ENCODE assay signal across 10 mouse cellular contexts in the genomic region with DNA sequence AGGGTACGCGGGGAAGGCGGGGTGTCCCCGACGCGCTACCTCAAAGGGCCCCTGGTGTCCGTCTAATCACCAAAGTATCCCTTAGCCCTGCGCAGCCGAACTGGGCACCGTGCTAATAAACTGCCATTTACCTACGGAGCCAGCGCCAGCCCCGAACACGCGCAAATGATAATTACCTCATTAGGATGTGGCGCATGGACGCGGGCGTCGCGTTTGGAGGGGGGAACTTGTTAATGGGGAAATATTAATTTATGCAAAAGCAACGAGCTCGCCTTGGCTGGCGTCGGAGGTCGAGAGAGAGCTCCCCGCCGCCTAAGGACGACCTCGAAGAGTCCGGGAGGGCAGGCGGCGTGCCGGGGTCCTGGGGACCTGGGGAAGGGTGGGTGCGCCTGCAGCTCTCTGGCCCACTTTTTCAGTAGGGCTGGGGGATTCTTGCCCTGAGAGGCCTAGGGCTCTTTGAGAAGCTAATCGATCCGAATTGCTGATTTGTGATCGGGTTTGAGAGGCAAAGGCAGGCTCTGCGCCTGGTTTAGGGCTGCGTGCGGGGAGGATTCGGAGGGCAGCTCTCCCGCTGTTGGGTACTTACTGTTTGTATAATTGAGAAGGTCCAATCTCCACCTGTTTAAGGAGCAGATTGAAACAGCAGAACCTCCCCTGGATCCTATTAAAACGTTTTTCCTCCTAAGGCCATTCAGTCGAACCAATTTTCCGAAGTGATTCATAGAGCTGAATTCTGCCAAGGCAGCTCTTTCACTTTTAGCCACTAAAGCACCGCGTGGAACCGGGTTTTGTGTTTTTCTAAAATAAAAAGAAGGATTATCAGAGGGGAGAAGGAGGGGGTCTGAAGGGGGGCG. TPM values are rescaled to one million over a fixed set of nuclear protein-coding genes. Genes with fewer than 3 reads are reported as not detected.
DNase-seq lines count a peak whose midpoint lies in the region; ATAC-seq lines count a peak whose summit lies in the region.
"Had no signal": no experiment of that assay in that cellular context is flagged by ENCODE, and none has a peak within 500 bp of the region (broad histone marks: within the 10 kb centered on the region; RNA-seq: fewer than 3 reads in every experiment).

No protein-coding gene starts in this region.

- WGBS in embryonic facial prominence, embryonic 10.5 days: under 1% methylated on average over 50 of the region's 50 CpGs
- under 1% methylated on average over 50 of the region's 50 CpGs for WGBS in hindbrain, embryonic 15.5 days
- WGBS in neural tube, embryonic 11.5 days: under 1% methylated on average over 50 of the region's 50 CpGs

- H3K36me3 ChIP-seq in embryonic facial prominence, embryonic 10.5 days (replicated peaks): no peaks in the 10 kb centered on the region
- H3K36me3 ChIP-seq in hindbrain, embryonic 15.5 days: no peaks in the 10 kb centered on the region
- no peaks in the 10 kb centered on the region for H3K36me3 ChIP-seq in neural tube, embryonic 11.5 days (ENCODE audit: control insufficient read depth, insufficient read depth, low read length)

- H3K4me1 ChIP-seq in embryonic facial prominence, embryonic 10.5 days: peaks cover 43% of the 10 kb centered on the region
- H3K4me1 ChIP-seq in hindbrain, embryonic 15.5 days (replicated peaks): peaks cover 18% of the 10 kb centered on the region
- H3K4me1 ChIP-seq in neural tube, embryonic 11.5 days (ENCODE audit: control insufficient read depth, insufficient read depth, low read length): no peaks in the 10 kb centered on the region; the same call in 1 of the 2 replicates

- ATAC-seq in hindbrain, embryonic 15.5 days (ENCODE audit: low FRiP score, low read depth): no peak
- no peak for ATAC-seq in neural tube, embryonic 11.5 days (ENCODE audit: insufficient read depth, low FRiP score, low TSS enrichment)

- H3K27ac ChIP-seq in embryonic facial prominence, embryonic 10.5 days (replicated peaks): peak overlapping the region; percentile 66
- H3K27ac ChIP-seq in hindbrain, embryonic 15.5 days (replicated peaks): no peak overlapping the region
- no peak overlapping the region for H3K27ac ChIP-seq in neural tube, embryonic 11.5 days (ENCODE audit: low read depth, low read length)

- peak overlapping the region; percentile 50 for H3K4me3 ChIP-seq in embryonic facial prominence, embryonic 10.5 days
- peak overlapping the region; percentile 2 for H3K4me3 ChIP-seq in hindbrain, embryonic 15.5 days
- H3K4me3 ChIP-seq in neural tube, embryonic 11.5 days (ENCODE audit: low read depth, low read length): no peak overlapping the region

- peaks cover 100% of the 10 kb centered on the region for H3K27me3 ChIP-seq in embryonic facial prominence, embryonic 10.5 days (replicated peaks; ENCODE audit: low read depth, poor library complexity, severe bottlenecking)
- H3K27me3 ChIP-seq in hindbrain, embryonic 15.5 days: peaks cover 89% of the 10 kb centered on the region
- H3K27me3 ChIP-seq in neural tube, embryonic 11.5 days (ENCODE audit: control insufficient read depth, insufficient read depth, low read length): peaks cover 99% of the 10 kb centered on the region

- no peak overlapping the region for H3K9ac ChIP-seq in hindbrain, embryonic 15.5 days
- H3K9ac ChIP-seq in neural tube, embryonic 11.5 days (ENCODE audit: low read length): no peak overlapping the region

- H3K4me2 ChIP-seq in hindbrain, embryonic 15.5 days: peak overlapping the region; percentile 12; the same call in 1 of the 2 replicates
- H3K4me2 ChIP-seq in neural tube, embryonic 11.5 days (ENCODE audit: low read depth): no peak overlapping the region

- DNase-seq in layer of hippocampus, postnatal 10 days (ENCODE audit: low spot score in 2 of 2): peak; percentile 60 to 65
- DNase-seq in layer of hippocampus, adult 9-11 months: no peak
- DNase-seq in embryonic facial prominence, embryonic 10.5 days (ENCODE audit: low spot score): peak; percentile 68
- peak; percentile 57 for DNase-seq in neural tube, embryonic 11.5 days (ENCODE audit: low spot score)
- no peak for DNase-seq in testis, postnatal 10 days (ENCODE audit: low spot score)
- DNase-seq in thymus, postnatal 10 days (ENCODE audit: low spot score in 2 of 2): no peak
- DNase-seq in adrenal gland, postnatal 4 days (ENCODE audit: low spot score in 2 of 2): no peak

- H3K9me3 ChIP-seq in embryonic facial prominence, embryonic 10.5 days: no peaks in the 10 kb centered on the region
- H3K9me3 ChIP-seq in hindbrain, embryonic 15.5 days: no peaks in the 10 kb centered on the region
- no peaks in the 10 kb centered on the region for H3K9me3 ChIP-seq in neural tube, embryonic 11.5 days (ENCODE audit: control insufficient read depth, low read length)

RNA-seq across cellular contexts. Expression of gene Fezf2, which starts 1.8 kb away (rescaled TPM):
- total RNA-seq in layer of hippocampus, postnatal 10 days (2021): 10 to 100 TPM; 50.1 to 50.7 TPM
- 2.8 and 3.2 TPM in 2 replicates for polyA plus RNA-seq in embryonic facial prominence, embryonic 10.5 days (2016; fragmentation: Nextera tagmentation; extraction: Ambion mirVana)
- 1.2 TPM in 1 of 2 replicates, not detected in the other for polyA plus RNA-seq in hindbrain, embryonic 15.5 days (2015; fragmentation: Nextera tagmentation; extraction: Ambion mirVana)
- polyA plus RNA-seq in neural tube, embryonic 11.5 days (2014; fragmentation: Nextera tagmentation; extraction: Ambion mirVana): not detected in 2 replicates
- total RNA-seq in adrenal gland, postnatal 4 days (2021): not detected
- total RNA-seq: hematopoietic stem cell, adult 5-6 weeks had no signal
- polyA plus RNA-seq: neural tube, embryonic 14.5 days had no signal

Comparison
In these comparisons a context has a peak if more than half of its experiments do, and no peak if none do; other contexts are left out.
1. DNase-seq: peak in layer of hippocampus, postnatal 10 days (2 of 2), embryonic facial prominence, embryonic 10.5 days (single experiment) and neural tube, embryonic 11.5 days (single experiment); none in layer of hippocampus, adult 9-11 months (single experiment), testis, postnatal 10 days (single experiment), thymus, postnatal 10 days (0 of 2) and adrenal gland, postnatal 4 days (0 of 2).